Mouse (Mus musculus) ES-E14 (cell line): ENCODE measurements around the gene Ttc39d. TPM values are rescaled to one million over a fixed set of nuclear protein-coding genes. Genes with fewer than 3 reads are reported as not detected.

ENCODE experiments used
- DNase-seq: peaks from one replicate; pipeline ENCODE4 v3.0.0-alpha.2; 2013; ENCODE audit warnings: low read depth, low spot score
- H3K27ac ChIP-seq: 2 replicates; pipeline ENCODE4 v1.5.1; 2012; ENCODE audit warnings: low read depth, mild to moderate bottlenecking, low read length, moderate library complexity, mixed read lengths; ENCODE audit not compliant: poor library complexity, insufficient read depth, severe bottlenecking
- H3K36me3 ChIP-seq: 2 replicates; pipeline ENCODE4 v1.6.1; 2012; ENCODE audit warnings: mild to moderate bottlenecking, low read length, moderate library complexity, mixed read lengths; ENCODE audit not compliant: control insufficient read depth, poor library complexity, insufficient read depth, severe bottlenecking
- H3K4me1 ChIP-seq, 2 experiments: fragments of 150-350 bp in 1 of 2; sonication (generic) in 1 of 2; 2 replicates each; pipeline ENCODE4 v1.6.1; 2012; ENCODE audit warnings: low read length in 2 of 2, mild to moderate bottlenecking in 1 of 2, mixed read lengths in 1 of 2; ENCODE audit not compliant: control insufficient read depth in 2 of 2, insufficient read depth in 2 of 2, poor library complexity in 1 of 2
- H3K4me3 ChIP-seq, 2 experiments: fragments of 150-350 bp in 1 of 2; sonication (generic) in 1 of 2; 2 replicates each; pipeline ENCODE4 v1.5.1; 2012; ENCODE audit warnings: low read length in 2 of 2, low read depth in 1 of 2, mild to moderate bottlenecking in 1 of 2, mixed read lengths in 1 of 2; ENCODE audit not compliant: insufficient read depth in 1 of 2, poor library complexity in 1 of 2, severe bottlenecking in 1 of 2
- H3K9ac ChIP-seq: 2 replicates; pipeline ENCODE4 v1.6.1; 2012; ENCODE audit warnings: low read depth, mild to moderate bottlenecking, low read length, mixed read lengths; ENCODE audit not compliant: poor library complexity, insufficient read depth, severe bottlenecking
- H3K9me3 ChIP-seq: fragments of 150-350 bp; sonication (generic); 2 replicates; pipeline ENCODE4 v1.6.1; 2012; ENCODE audit warnings: low read depth, mild to moderate bottlenecking, low read length; ENCODE audit not compliant: control insufficient read depth, insufficient read depth
- CHD2 ChIP-seq: IDR thresholded peaks from 2 replicates; pipeline ENCODE4 v1.6.1; 2014; ENCODE audit warnings: mild to moderate bottlenecking, low read depth, low read length, inconsistent platforms
- HCFC1 ChIP-seq: IDR thresholded peaks from 2 replicates; pipeline ENCODE4 v1.6.1; 2012; ENCODE audit warnings: low read length, inconsistent platforms, borderline replicate concordance; ENCODE audit not compliant: insufficient read depth
- MAFK ChIP-seq: IDR thresholded peaks from 2 replicates; pipeline ENCODE4 v1.6.1; 2014; ENCODE audit warnings: mild to moderate bottlenecking, low read depth, low read length, inconsistent platforms; ENCODE audit not compliant: insufficient read depth
- ZC3H11A ChIP-seq: IDR thresholded peaks from 2 replicates; pipeline ENCODE4 v1.6.1; 2012; ENCODE audit warnings: low read depth, mild to moderate bottlenecking, inconsistent platforms, low read length, borderline replicate concordance
- ZNF384 ChIP-seq: IDR thresholded peaks from 2 replicates; pipeline ENCODE4 v1.6.1; 2012; ENCODE audit warnings: low read depth, low read length, inconsistent platforms
- in situ Hi-C, 2 experiments: fragments of 600-800 bp; cut with MboI; formaldehyde crosslinking; loops; one replicate each; pipeline ENCODE4 v1.15.1; 2025; ENCODE audit warnings: low sequenced_read_pairs in 2 of 2, inconsistent platforms in 1 of 2; ENCODE audit not compliant: unreplicated experiment in 2 of 2
- total RNA-seq: library from RNA; depleted of rRNA; stranded (reverse); fragments of 300-350 nt; gene quantifications from 2 replicates; pipeline ENCODE4 v1.2.3, GENCODE M21; 2012

Gene Ttc39d
- total RNA-seq, 1 experiment, result 0.09 TPM

DNA sequence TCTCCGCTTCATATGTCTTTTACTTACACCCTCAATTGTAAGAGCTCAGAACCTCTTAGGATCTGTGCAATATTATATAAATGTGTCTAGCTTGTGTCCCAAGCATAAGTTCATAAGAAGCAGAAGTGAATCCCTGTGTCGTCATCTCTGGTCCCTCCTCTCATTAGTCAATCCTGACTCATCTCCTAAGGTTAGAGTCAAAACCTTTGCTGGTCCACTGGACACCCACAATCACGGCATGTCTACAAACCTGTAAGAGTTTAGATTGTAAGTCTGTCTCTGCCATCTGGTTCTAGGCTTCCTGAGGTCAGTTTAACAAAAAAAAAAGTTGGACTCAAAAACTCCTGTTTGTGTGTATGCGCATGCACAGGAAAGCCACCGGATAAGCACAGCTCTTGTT is 34.5 kb upstream of the Ttc39d start:
- in situ Hi-C loops, result no loop called here
- TF ChIP-seq ZC3H11A, result no peak
- no peak for TF ChIP-seq ZNF384
- no peak for TF ChIP-seq CHD2
- TF ChIP-seq MAFK, result no peak
- no peak for TF ChIP-seq HCFC1
- H3K9me3 ChIP-seq, result no peaks in the 10 kb centered on the region
- no peaks in the 10 kb centered on the region; the same call in 1 of the 2 replicates for H3K36me3 ChIP-seq
- no peak for DNase-seq
- H3K9ac ChIP-seq, result no peak overlapping the region
- H3K4me1 ChIP-seq, result peaks cover 2 to 9% of the 10 kb centered on the region in 2 experiments; a peak in 3 of 4 replicates
- H3K4me3 ChIP-seq, result no peak overlapping the region
- H3K27ac ChIP-seq, result no peak overlapping the region

DNA sequence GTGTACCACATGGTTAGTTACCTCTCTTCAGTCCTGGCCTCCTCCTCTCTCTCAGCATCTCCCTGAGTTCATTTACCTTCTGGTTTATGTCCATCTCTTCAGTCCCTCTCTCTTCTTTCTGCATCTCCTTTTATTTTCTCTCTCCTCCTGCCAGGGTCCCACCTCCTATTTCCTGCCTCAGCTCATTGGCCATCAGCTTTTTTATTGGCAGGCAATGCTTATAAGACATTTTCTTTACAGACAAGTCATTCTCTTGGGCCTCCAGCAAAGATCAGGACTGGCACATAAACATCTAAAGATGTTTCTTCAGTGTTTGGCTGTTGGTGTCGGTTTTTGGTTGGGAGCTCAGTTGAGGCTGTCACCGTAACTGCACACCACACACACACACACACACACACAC is 33.6 kb upstream of the Ttc39d start:
- Histone ChIP-seq H3K27ac (no peak overlapping the region), H3K36me3 (no peaks in the 10 kb centered on the region; the same call in 1 of the 2 replicates), H3K9ac (no peak overlapping the region), H3K9me3 (no peaks in the 10 kb centered on the region), H3K4me3 (no peak overlapping the region), H3K4me1 (peaks cover 2 to 7% of the 10 kb centered on the region in 2 experiments; a peak in 3 of 4 replicates)
- DNase-seq, result no peak
- in situ Hi-C loops, result no loop called here
- TF ChIP-seq ZNF384, result no peak
- TF ChIP-seq HCFC1, result no peak
- TF ChIP-seq CHD2, result no peak
- no peak for TF ChIP-seq ZC3H11A
- TF ChIP-seq MAFK, result no peak

DNA sequence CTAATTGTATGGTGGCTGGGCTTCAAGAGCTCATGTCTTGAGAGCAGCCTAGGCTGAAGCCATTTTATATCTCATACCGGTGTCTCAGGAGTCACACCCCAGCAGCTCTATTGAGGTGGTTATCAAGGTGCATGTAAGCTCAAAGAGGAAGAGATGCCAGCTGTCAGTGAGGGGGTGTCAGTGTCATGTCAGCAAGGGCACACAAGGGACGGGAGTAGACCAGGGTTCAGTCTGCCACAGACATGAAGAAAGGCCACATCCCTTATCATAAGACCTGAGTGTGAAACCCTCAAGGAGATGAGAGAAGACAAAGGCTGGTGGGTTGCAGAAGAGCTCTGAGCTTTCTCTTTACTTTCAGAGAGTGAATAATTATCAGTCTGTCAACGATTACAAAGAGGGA is 33.1 kb upstream of the Ttc39d start:
- Histone ChIP-seq H3K27ac (no peak overlapping the region), H3K9me3 (no peaks in the 10 kb centered on the region), H3K36me3 (no peaks in the 10 kb centered on the region; the same call in 1 of the 2 replicates), H3K4me1 (peaks cover under 1 to 3% of the 10 kb centered on the region in 2 experiments; a peak in 3 of 4 replicates), H3K9ac (no peak overlapping the region), H3K4me3 (no peak overlapping the region)
- TF ChIP-seq ZNF384 (no peak), MAFK (no peak), HCFC1 (no peak), CHD2 (no peak), ZC3H11A (no peak)
- no peak for DNase-seq
- in situ Hi-C loops, result no loop called here

DNA sequence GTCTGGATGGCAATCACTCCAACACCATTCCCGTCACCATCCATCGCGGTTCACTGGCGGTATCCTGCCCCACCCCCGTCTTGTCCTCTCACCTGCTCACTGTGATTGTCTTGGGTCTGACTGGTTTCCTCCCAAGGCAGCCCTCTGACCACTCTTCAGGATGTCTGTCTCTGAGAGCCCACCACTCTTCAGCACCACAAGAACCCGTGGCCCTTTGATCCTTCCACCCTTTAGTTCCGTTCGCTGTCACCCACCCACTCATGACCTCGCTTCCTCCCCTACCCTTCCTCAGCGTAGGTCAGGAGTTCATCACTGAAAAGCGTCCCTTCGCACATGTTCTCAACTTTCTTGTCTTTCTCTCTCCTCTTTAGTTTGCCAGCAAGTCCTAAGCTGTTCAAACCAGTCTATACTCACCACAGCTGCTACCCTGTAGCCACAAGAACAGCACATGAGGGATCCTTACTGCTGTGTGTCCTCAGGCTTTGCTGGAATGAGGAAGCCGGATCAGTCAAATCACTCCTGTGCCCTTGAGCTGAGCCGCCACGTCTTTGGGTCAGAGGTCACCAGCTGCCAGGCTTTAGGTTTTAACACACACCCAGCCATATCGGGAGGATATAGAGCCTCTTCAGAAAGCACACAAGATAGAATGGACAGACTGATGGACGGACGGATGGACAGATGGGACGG is 32.4 kb upstream of the Ttc39d start:
- peak; percentile 31 for DNase-seq
- H3K4me3 ChIP-seq, result no peak overlapping the region
- no peak overlapping the region for H3K9ac ChIP-seq
- H3K9me3 ChIP-seq, result no peaks in the 10 kb centered on the region
- no peak for TF ChIP-seq ZC3H11A
- TF ChIP-seq MAFK, result no peak
- no peak for TF ChIP-seq CHD2
- no peak for TF ChIP-seq ZNF384
- TF ChIP-seq HCFC1, result no peak
- H3K27ac ChIP-seq, result no peak overlapping the region
- H3K36me3 ChIP-seq, result no peaks in the 10 kb centered on the region; the same call in 1 of the 2 replicates
- in situ Hi-C loops, result no loop called here
- H3K4me1 ChIP-seq, result peaks cover 0 to 3% of the 10 kb centered on the region in 2 experiments; a peak in 2 of 4 replicates
